Mouse (Mus musculus): ENCODE results near the gene Tubd1. TPM values are rescaled to one million over a fixed set of nuclear protein-coding genes. Genes with fewer than 3 reads are reported as not detected.

Gene Tubd1
- polyA plus RNA-seq, 1 experiment, result 6.2 TPM

DNA sequence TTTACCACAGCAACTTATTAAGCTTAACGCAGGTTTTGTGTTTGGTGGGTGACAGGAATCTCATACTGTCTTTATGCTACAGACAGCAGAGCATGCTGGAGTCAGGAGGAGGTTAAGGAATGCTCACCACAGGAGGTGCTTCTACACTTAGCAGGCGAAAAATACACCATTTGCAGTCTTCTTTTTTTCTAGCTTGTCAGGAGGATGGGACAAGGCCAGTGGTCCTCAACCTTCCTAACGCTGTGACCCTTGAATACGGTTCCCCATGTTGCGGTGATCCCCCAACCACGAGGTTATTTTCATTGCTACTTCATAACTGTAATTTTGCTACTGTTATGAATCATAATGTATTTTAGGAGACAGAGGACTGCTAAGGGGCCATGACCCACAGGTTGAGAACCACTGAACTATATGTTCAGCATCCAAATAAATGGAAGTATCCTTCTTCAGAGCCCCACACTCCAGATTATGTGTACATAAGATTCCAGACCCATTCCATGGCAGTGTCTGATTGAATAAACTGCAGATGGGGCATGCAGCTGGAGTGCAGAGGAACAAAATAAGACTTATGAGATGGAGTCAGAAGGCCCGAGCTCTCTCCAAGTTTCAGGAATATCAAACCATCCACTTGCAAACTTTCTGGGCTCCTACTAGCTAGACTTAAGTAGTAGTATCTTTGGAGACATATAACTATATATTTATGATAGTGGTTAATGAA is 37.9 kb downstream of the Tubd1 start:
- no peak for TF ChIP-seq CTCF (IDR thresholded peaks at IDR 0.05; ENCODE audit: low read depth, low read length)
- TF ChIP-seq POLR2A (IDR thresholded peaks at IDR 0.05; ENCODE audit: borderline replicate concordance, low read depth, low read length), result no peak
- Histone ChIP-seq H3K4me1 (ENCODE audit: control insufficient read depth, insufficient read depth, low read length) (peaks cover 33% of the 10 kb centered on the region), H3K4me3 (ENCODE audit: insufficient read depth, low read length) (peak overlapping the region; percentile 51), H3K27ac (ENCODE audit: insufficient read depth, low read depth, low read length) (peak overlapping the region; percentile 96)

GRCm38 (mm10) chr11:86583313-86583825 is 38.6 kb downstream of the Tubd1 start:
- H3K27ac ChIP-seq (ENCODE audit: insufficient read depth, low read depth, low read length), result peak overlapping the region; percentile 96
- TF ChIP-seq POLR2A (IDR thresholded peaks at IDR 0.05; ENCODE audit: borderline replicate concordance, low read depth, low read length) (no peak), CTCF (IDR thresholded peaks at IDR 0.05; ENCODE audit: low read depth, low read length) (no peak)

DNA sequence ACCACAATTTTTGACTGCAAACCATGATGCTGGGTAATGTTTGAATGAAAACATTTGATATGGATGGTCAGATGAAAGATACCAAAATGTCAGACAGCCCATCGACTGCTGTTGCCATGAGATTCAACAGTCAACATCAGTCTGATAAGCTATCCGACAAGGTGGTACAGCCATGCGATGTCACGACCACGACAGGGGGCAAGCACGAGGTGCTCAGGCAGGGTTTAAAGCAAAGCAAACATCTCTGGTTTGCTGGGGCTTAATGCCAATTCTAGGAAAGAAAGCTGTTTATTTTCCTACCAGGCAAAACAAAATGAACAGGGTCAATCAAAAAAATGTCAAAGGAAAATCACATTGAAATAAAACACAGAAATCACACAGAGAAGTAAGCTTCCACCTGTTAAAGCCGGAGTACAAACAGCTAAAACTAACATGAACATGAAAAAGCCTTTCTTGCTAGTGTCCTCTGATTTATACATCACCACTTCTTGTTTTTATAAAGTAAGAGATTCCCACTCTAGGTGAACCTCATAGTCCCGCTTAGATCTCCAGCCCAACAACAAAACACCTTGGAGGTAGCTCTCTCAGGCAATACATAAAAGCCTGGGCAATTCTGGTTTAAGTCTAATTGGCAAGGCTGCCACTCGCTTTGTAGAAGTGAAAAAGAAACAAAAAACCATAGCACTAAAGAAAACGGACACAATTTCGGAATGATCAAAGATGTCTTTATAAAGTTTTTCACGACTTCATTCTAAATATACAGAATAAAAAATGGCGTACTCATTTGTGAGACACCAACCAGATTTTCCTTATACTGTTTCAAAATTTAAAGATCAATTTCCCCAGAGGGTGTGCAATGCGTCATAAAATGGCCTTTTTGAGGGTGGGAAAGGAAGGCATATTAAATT is 39.5 kb downstream of the Tubd1 start:
- peaks cover 34% of the 10 kb centered on the region for H3K4me1 ChIP-seq (ENCODE audit: control insufficient read depth, insufficient read depth, low read length)
- peak overlapping the region; percentile 70 for H3K4me3 ChIP-seq (ENCODE audit: insufficient read depth, low read length)
- no peak for TF ChIP-seq POLR2A (IDR thresholded peaks at IDR 0.05; ENCODE audit: borderline replicate concordance, low read depth, low read length)
- TF ChIP-seq CTCF (IDR thresholded peaks at IDR 0.05; ENCODE audit: low read depth, low read length), result no peak

More at GRCm38 (mm10) chr11:86583313-86583825, 38.6 kb downstream of the Tubd1 start:
- H3K4me1 ChIP-seq (ENCODE audit: control insufficient read depth, insufficient read depth, low read length), result peaks cover 33% of the 10 kb centered on the region
- peak overlapping the region; percentile 70; the same call in 1 of the 2 replicates for H3K4me3 ChIP-seq (ENCODE audit: insufficient read depth, low read length)

GRCm38 (mm10) chr11:86584898-86585597 is 40.3 kb downstream of the Tubd1 start:
- peak overlapping the region; percentile 96 for H3K27ac ChIP-seq (ENCODE audit: insufficient read depth, low read depth, low read length)
- TF ChIP-seq CTCF (IDR thresholded peaks at IDR 0.05; ENCODE audit: low read depth, low read length) (no peak), POLR2A (IDR thresholded peaks at IDR 0.05; ENCODE audit: borderline replicate concordance, low read depth, low read length) (no peak)
- H3K4me1 ChIP-seq (ENCODE audit: control insufficient read depth, insufficient read depth, low read length), result peaks cover 32% of the 10 kb centered on the region
- peak overlapping the region; percentile 70 for H3K4me3 ChIP-seq (ENCODE audit: insufficient read depth, low read length)

More for the DNA sequence above, 39.5 kb downstream of the Tubd1 start:
- H3K27ac ChIP-seq (ENCODE audit: insufficient read depth, low read depth, low read length), result peak overlapping the region; percentile 96

- no peak for TF ChIP-seq POLR2A (IDR thresholded peaks at IDR 0.05; ENCODE audit: borderline replicate concordance, low read depth, low read length)
- TF ChIP-seq CTCF (IDR thresholded peaks at IDR 0.05; ENCODE audit: low read depth, low read length), result no peak
- peaks cover 31% of the 10 kb centered on the region for H3K4me1 ChIP-seq (ENCODE audit: control insufficient read depth, insufficient read depth, low read length)
- peak overlapping the region; percentile 96 for H3K27ac ChIP-seq (ENCODE audit: insufficient read depth, low read depth, low read length)
- peak overlapping the region; percentile 70 for H3K4me3 ChIP-seq (ENCODE audit: insufficient read depth, low read length)
Observed at GRCm38 (mm10) chr11:86585598-86585984, 40.8 kb downstream of the Tubd1 start.

- peak overlapping the region; percentile 70 for H3K4me3 ChIP-seq (ENCODE audit: insufficient read depth, low read length)
- TF ChIP-seq POLR2A (IDR thresholded peaks at IDR 0.05; ENCODE audit: borderline replicate concordance, low read depth, low read length) (no peak), CTCF (IDR thresholded peaks at IDR 0.05; ENCODE audit: low read depth, low read length) (no peak)
- peak overlapping the region; percentile 96 for H3K27ac ChIP-seq (ENCODE audit: insufficient read depth, low read depth, low read length)
- peaks cover 32% of the 10 kb centered on the region for H3K4me1 ChIP-seq (ENCODE audit: control insufficient read depth, insufficient read depth, low read length)
Observed at GRCm38 (mm10) chr11:86586177-86586867, 41.5 kb downstream of the Tubd1 start.

GRCm38 (mm10) chr11:86586868-86587792 is 42.3 kb downstream of the Tubd1 start:
- no peak for TF ChIP-seq CTCF (IDR thresholded peaks at IDR 0.05; ENCODE audit: low read depth, low read length)
- 0 out of 2 replicates have a peak, but pooled peaks have one; percentile 61 for TF ChIP-seq POLR2A (IDR thresholded peaks at IDR 0.05; ENCODE audit: borderline replicate concordance, low read depth, low read length)
- Histone ChIP-seq H3K27ac (ENCODE audit: insufficient read depth, low read depth, low read length) (peak overlapping the region; percentile 96), H3K4me1 (ENCODE audit: control insufficient read depth, insufficient read depth, low read length) (peaks cover 36% of the 10 kb centered on the region), H3K4me3 (ENCODE audit: insufficient read depth, low read length) (peak overlapping the region; percentile 70)

DNA sequence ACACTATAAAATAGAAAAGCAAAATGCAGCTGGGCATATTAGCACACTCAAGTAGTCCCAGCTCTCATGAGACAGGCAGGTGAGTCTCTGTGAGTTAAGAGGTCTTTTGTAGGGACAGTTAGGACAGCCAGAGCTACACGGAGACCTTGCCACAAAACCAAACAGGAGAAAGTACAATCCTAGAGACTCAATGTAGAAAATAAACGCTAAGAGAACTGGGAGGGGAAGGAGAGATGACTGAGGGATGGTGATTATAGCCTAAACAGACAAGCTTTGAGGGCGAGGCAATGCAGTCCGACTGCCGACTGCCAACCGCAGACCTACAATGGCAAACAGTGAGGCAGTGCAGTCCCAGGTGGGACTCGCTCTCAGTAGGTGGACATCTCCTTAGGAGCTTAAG is 43.0 kb downstream of the Tubd1 start:
- peak overlapping the region; percentile 85 for H3K27ac ChIP-seq (ENCODE audit: insufficient read depth, low read depth, low read length)
- no peak overlapping the region for H3K4me3 ChIP-seq (ENCODE audit: insufficient read depth, low read length)
- TF ChIP-seq POLR2A (IDR thresholded peaks at IDR 0.05; ENCODE audit: borderline replicate concordance, low read depth, low read length), result no peak
- TF ChIP-seq CTCF (IDR thresholded peaks at IDR 0.05; ENCODE audit: low read depth, low read length), result no peak
- H3K4me1 ChIP-seq (ENCODE audit: control insufficient read depth, insufficient read depth, low read length), result peaks cover 38% of the 10 kb centered on the region

Measured in bone marrow macrophage, adult 2 months (primary cell).